Mouse (Mus musculus) kidney, adult 9 months (tissue): ENCODE measurements around the gene Nectin2.

Source experiments
- DNase-seq: peaks from one replicate; pipeline ENCODE4 v3.0.0; 2022

The Nectin2 gene

DNA sequence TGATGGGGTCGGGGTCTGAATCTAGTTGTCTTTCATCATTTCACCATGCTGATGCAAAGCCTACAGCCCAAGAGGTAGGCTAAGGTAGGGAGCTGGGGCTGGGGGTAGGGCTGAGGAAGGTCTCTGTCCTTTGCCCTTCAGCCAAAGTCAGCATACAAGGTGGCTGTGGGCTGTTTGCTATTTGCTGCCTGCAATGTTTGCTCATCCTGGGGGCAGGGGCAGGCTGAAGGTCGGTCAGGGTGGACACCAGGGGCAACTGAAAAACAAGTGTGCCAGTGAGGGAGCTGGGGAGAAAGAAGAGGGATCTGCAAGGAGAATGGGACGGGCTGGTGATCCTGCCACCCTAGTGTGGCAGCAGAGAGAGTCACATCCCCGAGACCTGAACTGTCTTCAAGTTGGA, 64.9 kb downstream of the Nectin2 start:
- DNase-seq: no peak

DNA sequence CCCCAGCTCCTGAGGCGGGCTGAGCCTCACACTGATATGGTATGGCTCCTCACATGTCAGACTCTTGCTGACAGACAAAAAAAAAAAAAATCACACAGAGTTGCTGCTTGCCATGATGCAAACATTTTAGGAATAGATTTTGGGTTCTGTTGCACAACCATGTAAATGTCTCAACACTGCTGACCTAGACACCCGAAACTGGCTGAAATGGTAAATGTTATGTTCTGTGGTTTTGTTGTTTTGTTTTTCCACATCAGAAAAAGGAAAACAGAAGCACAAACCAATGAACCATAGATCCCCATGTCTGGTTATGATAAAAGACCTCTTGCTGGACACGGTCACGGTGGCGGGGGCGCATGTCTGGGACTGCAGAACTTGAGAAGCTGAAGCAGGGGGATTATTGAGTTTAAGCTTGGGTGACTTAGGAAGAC, 66.5 kb downstream of the Nectin2 start:
- no peak for DNase-seq

DNA sequence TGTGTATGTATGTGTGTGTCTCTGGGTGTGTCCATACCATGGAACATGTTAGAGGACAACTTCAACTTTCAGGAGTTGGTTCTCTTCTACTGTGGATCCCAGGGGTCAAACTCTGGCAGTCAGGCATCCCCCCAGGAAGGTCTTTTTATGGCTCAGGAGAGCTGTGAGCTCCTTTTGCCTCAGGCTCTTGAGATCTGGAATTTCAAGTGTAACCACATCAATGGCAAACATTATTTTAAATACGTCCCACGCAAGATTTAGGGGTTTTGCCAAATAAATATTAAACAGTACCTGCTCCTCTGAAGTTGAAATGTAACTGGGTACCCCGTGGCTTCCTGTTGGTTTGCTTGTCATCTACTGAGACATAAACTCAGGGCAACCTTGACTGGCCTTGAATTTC, 67.3 kb downstream of the Nectin2 start:
- no peak for DNase-seq

DNA sequence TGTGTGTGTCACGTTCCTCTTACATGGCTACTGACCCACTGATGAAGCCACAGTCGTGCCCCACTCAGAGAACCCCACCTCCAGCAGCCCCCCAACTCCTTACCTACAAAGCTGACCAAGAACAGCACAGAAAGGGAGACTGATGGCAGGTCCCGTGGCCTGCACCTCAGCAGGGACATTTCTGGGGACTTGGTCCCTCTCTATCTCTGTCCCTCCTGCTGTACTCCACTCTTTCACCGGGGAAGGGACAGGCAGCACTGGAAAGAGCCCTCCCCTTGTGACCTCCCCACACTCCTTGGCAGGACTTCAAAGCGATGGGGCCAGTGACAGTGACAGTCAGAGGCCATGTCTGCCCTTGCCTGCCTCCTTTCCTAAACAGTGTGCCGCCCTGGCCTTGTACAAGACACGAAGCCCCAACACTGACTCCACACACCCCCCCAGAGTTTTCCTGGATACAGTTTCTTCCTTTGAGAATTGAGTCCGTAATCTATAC, 69.0 kb downstream of the Nectin2 start, which contains the start of the genes Gm44805 and Apoc4:
Gm44805 (minus strand) TSS at position 222 of the 493 bp plus-strand sequence.
Apoc4 (minus strand) TSS at position 278 of the 493 bp plus-strand sequence.
- no peak for DNase-seq

DNA sequence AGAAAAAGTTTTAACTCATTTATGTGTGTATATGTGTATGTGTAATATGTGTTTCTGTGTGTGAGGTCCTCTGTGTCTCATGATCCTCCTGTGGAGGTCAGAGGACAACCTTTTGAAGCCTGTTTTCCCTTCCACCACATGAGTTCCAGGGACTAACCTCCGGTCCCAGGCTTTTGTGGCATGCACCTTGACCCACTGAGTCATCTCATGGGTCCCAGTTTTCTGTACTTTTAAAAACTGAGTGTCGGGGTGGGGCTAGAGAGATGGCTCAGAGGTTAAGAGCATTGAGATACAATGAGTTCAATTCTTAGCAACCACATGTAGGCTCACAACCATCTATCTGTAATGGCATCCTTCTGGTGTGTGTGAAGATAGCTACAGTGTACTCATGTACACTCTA, 69.6 kb downstream of the Nectin2 start:
- DNase-seq: no peak

DNA sequence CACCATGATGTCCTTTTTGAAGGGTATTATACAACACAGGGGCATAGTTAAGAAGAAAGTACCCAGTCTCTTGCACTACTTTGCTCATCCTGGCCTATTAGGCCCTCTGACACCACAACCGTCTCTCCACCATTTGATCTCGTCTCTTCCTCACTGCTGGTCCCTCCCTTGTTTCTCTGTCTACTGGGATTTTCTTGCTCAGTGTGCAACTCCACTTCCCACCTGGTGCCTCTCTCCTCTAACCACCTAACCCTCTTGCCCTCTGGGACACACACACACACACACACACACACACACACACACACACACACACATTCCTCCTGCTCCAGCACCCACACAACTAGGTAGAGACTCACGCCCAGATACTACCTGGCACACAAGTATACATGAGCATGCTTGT, 71.4 kb downstream of the Nectin2 start:
- no peak for DNase-seq

DNA sequence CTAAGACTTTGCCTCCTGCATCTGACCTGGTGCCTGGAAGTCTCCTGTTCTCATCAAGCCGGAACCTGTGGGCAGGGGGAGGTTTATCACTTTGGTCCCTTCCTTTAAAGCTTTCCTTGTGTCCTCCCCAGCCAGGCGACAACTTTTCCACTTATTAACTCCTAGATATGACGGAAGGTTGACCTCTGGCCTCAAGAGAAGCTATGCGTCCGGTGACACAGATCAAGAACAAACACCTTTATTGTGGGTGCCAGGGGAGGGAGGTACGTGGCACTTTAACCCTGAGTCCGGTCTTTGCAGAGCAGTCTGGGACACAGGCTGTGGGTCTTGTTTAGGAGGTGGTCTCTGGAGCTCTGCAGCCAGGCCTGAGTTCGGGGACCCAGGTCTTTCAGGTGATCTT, 72.4 kb downstream of the Nectin2 start, which contains the start of gene Apoc2:
Apoc2 (minus strand) TSS at position 70 of the 400 bp plus-strand sequence.
- no peak for DNase-seq

DNA sequence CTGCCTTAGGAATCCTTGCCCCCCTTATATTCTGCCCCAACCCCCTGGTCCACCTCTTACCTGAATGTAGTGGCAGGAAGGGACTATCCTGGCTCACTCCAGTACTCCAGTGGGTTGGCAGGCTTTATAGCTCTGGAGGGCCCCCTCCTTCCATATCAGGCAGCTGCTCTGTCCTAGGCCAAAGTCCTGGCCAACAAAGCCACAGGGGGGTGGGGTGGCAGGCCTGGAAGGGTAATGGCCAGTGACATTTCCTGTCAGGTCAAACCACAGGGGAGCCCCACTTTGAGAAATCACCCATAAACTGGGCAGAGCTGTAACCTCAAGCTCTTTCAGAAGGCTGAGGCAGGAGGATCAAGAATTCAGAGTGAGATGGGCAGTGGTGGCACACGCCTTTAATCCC, 73.6 kb downstream of the Nectin2 start:
- no peak for DNase-seq

DNA sequence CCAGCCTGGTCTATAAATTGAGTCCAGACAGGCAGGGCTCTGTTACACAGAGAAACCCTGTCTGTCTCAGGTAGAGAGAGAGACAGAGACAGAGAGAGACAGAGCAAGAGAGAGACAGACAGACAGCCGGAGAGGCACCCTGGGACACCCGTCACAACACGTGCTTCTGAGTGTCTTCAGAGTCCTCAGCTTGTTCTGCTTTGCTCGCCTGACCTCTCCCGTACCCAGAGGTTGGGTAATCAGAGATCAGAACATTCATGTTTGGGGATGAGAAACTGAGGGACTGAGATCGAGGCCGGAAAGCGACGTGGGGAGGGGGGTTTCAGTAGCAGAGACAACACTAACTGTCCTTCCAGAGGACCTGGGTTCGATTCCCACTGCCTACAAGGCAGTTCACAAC, 74.5 kb downstream of the Nectin2 start:
- DNase-seq: no peak

DNA sequence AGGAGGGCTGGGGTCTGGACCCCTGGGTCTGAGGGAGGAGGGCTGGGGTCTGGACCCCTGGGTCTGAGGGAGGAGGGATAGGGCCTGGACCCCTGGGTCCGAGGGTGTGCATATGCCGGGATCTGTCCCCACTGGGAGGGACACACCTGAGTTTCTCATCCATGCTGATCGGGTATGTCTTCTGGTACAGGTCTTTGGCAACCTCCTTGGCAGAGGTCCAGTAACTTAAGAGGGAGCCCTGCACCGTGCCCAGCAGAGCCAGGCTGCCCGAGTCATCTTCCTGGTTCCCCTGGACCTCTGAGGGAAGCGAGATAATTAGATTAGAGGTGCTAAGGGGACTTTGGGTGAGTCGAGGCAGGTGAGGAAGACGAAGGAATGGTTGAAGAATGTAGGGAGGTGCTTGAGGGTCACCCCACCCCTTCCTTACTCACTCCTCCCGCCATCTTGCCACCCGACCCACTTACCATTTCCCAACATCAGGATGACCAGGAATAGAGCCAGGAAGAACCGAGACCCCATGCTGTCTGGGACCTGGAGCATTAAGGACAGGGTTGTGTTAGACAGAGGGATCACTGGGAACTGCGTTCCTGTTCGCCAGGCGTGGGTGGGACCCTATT, 77.1 kb downstream of the Nectin2 start:
- DNase-seq: no peak

DNA sequence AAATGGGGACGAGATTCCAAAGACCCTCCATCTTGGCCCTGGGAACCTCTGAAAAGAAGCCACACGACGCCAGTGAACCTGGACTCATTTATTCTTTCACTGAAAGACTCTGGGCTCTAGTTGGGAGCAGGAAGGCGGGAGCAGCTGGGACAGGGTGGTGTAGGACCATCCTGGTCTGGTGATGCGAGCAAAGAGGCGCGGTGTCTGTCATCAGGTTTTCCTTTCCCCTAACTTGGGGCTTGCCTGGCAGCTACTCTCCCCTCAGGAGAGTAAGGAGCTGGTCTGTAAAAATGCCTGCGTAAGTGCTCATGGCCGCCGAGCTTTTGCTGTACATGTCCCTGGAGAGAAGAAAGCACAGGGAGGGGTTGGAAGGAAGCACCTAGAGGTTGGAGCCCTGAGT, 78.8 kb downstream of the Nectin2 start:
- no peak for DNase-seq

DNA sequence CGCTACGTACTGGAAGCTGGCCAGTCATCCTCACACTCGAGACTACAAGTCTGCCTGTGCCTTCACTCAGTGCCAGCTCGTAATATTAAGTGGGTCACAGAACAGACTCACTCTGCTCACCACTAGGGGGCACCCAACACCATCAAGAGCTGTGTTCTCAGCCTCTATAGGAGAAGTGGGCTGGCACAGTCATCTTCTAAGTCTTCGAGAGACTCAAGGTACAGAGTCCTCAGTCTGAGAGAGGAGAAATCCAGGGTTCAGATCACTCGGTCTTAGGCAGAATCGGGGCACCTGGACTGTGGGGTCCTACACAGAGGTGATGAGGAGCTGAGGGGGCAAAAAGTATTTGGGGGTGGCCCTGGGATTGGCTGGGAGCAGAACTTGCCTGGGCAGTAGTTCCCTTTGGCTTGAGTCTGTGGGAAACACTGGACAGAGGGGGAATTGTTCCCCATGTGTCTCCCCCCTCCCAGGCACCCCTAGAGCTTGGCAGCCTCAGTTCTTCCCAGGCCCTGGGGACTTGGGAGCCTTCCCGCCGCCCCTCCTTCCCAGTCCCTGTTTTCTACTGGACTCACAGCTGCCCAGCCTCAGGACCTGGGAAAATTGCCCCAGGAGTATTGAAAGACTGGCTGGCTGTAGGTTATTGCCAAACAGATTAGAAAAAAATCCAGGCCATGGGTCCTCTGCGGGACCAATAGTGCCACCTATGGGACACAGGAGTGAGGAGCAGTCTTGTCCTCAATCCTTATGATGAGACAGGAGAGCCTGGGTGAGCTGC, 81.1 kb downstream of the Nectin2 start:
- peak; percentile 97 for DNase-seq

DNA sequence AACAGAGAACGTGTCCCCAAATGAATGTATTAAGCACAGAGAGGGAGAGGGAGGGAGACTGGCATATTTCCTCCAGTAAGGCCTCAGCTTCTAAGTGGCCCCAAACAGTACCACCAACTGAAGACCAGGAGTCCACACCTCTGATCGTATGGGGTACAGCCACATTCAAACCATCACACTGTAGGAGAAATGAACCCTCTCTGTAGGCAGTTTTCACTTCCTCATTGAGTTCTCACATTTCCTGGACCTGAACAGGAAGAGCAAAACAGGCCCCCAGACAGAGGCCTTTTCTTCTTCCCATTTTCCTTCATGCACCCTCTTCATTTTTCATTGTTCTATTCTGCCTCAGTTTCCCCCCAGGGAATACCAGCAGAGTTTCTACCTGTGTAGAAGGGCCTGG, 82.8 kb downstream of the Nectin2 start:
- DNase-seq: no peak

DNA sequence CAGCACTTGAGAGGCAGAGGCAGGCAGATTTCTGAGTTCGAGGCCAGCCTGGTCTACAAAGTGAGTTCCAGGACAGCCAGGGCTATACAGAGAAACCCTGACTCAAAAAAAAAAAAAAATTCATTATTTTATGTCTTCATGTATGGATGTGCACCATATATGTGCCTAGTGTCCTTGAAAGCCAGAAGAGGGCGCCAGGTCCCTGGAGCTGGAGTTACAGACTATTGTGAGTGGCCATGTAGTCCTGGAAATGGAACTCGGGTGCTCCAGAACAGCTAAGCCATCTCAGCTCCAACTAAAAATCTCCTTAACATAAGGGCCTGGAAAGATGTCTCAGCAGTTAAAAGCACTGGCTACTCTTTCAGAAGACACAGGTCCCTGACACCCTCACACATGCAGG, 83.5 kb downstream of the Nectin2 start:
- DNase-seq: no peak
